In the genomic region with DNA sequence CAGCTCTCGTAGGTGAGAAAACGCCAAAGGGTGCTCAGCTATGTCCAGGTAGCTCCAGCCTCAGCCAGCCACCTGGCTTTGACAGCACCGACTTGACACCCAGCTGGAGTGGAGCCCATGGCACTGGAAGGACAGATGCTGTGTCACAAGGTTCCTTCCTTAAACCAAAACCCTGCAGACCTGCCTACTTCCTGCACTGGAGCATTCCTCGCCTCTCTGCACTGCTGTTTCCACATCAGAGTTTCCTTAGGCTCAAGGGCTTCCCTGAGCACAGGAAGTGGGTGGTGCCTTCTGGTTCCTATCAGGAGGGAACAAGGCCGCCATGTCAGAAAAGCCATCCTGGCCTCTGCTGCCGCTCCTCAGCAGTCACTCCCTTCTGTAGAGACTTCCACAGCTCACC, we compare ENCODE assay signal across 9 mouse cellular contexts. TPM values are rescaled to one million over a fixed set of nuclear protein-coding genes. Genes with fewer than 3 reads are reported as not detected.
DNase-seq lines count a peak whose midpoint lies in the region; ATAC-seq and TF ChIP-seq lines count a peak whose summit lies in the region.
"Had no signal": no experiment of that assay in that cellular context is flagged by ENCODE, and none has a peak within 500 bp of the region (broad histone marks: within the 10 kb centered on the region; RNA-seq: fewer than 3 reads in every experiment).

No protein-coding gene starts in this region.

- ATAC-seq in kidney, postnatal 0 days (replicated peaks; ENCODE audit: low FRiP score, low read depth): no peak
- ATAC-seq in midbrain, postnatal 0 days (ENCODE audit: low FRiP score): no peak
- ATAC-seq: Patski had no signal

- no peak for DNase-seq in left cerebral cortex, adult 2 months (ENCODE audit: extremely low spot score in 1 of 2, low spot score in 2 of 2)
- no peak for DNase-seq in left cerebral cortex, postnatal 36 days (ENCODE audit: low spot score in 2 of 2)
- peak; percentile 99 for DNase-seq in heart, adult 11 months
- DNase-seq in kidney, postnatal 0 days (ENCODE audit: low spot score): peak; percentile 72
- peak; percentile 45 for DNase-seq in naive thymus-derived CD4-positive, alpha-beta T cell, adult 2 months (ENCODE audit: low read depth)
- DNase-seq in embryo, embryonic 10.5 days (ENCODE audit: low spot score): no peak
- no peak for DNase-seq in midbrain, postnatal 0 days (ENCODE audit: low spot score)
- no peak for DNase-seq in left cerebral cortex, postnatal 14 days (ENCODE audit: low spot score in 2 of 2)

- peak overlapping the region; percentile 44; the same call in 1 of the 2 replicates for H3K27ac ChIP-seq in left cerebral cortex, adult 2 months
- H3K27ac ChIP-seq in kidney, postnatal 0 days: peak overlapping the region; percentile 3; the same call in 1 of the 2 replicates
- no peak overlapping the region for H3K27ac ChIP-seq in midbrain, postnatal 0 days (ENCODE audit: low read depth, low read length)

- H3K4me3 ChIP-seq in left cerebral cortex, adult 2 months: no peak overlapping the region
- no peak overlapping the region for H3K4me3 ChIP-seq in kidney, postnatal 0 days (replicated peaks; ENCODE audit: low read depth, low read length)
- no peak overlapping the region for H3K4me3 ChIP-seq in midbrain, postnatal 0 days (ENCODE audit: low read depth, low read length)

- intact Hi-C loops in left cerebral cortex, adult 2 months (cut with DNase I): no loop called here
- intact Hi-C loops in left cerebral cortex, postnatal 36 days (cut with DNase I): no loop called here
- intact Hi-C loops in left cerebral cortex, postnatal 14 days (cut with DNase I): no loop called here

- no peak for TF ChIP-seq CTCF in left cerebral cortex, adult 2 months (IDR thresholded peaks at IDR 0.05)
- TF ChIP-seq CTCF in kidney, postnatal 0 days (IDR thresholded peaks at IDR 0.05; ENCODE audit: low read depth): no peak
- no peak for TF ChIP-seq CTCF in midbrain, postnatal 0 days (IDR thresholded peaks at IDR 0.05)

- H3K4me2 ChIP-seq in kidney, postnatal 0 days (ENCODE audit: low read length): no peak overlapping the region
- no peak overlapping the region for H3K4me2 ChIP-seq in midbrain, postnatal 0 days (ENCODE audit: low read depth, low read length, poor library complexity, severe bottlenecking)

- H3K27me3 ChIP-seq in kidney, postnatal 0 days (ENCODE audit: insufficient read depth, low read length): no peaks in the 10 kb centered on the region
- no peaks in the 10 kb centered on the region for H3K27me3 ChIP-seq in midbrain, postnatal 0 days (ENCODE audit: insufficient read depth, low read length)
- H3K27me3 ChIP-seq: Patski had no signal

- H3K9ac ChIP-seq in kidney, postnatal 0 days (ENCODE audit: low read depth, low read length): no peak overlapping the region
- H3K9ac ChIP-seq in midbrain, postnatal 0 days (replicated peaks; ENCODE audit: low read length, poor library complexity, severe bottlenecking): no peak overlapping the region

- H3K36me3 ChIP-seq in kidney, postnatal 0 days (ENCODE audit: insufficient read depth, low read length): no peaks in the 10 kb centered on the region
- H3K36me3 ChIP-seq in midbrain, postnatal 0 days (ENCODE audit: insufficient read depth, low read length): no peaks in the 10 kb centered on the region

- H3K9me3 ChIP-seq in kidney, postnatal 0 days (replicated peaks; ENCODE audit: low read length): no peaks in the 10 kb centered on the region
- no peaks in the 10 kb centered on the region for H3K9me3 ChIP-seq in midbrain, postnatal 0 days (ENCODE audit: low read length)

- WGBS in kidney, postnatal 0 days: 61% methylated on average over 6 of the region's 6 CpGs
- whole genome bisulfite sequencing in midbrain, postnatal 0 days: 88% methylated on average over 6 of the region's 6 CpGs

- peaks cover 19% of the 10 kb centered on the region; the same call in 1 of the 2 replicates for H3K4me1 ChIP-seq in kidney, postnatal 0 days (replicated peaks; ENCODE audit: insufficient read depth, low read length)
- peaks cover 7% of the 10 kb centered on the region; the same call in 1 of the 2 replicates for H3K4me1 ChIP-seq in midbrain, postnatal 0 days (ENCODE audit: insufficient read depth, low read length)

RNA-seq across cellular contexts. Expression of gene Sipa1l2, which starts 51.3 kb away (rescaled TPM):
- 10 to 100 TPM; 44.1 to 47.9 TPM for total RNA-seq in left cerebral cortex, adult 2 months (2021)
- 10 to 100 TPM; 39.6 to 42.0 TPM for total RNA-seq in left cerebral cortex, postnatal 36 days (2021)
- 8.2 and 9.4 TPM in 2 replicates for polyA plus RNA-seq in kidney, postnatal 0 days (2015; fragmentation: Nextera tagmentation; extraction: Ambion mirVana)
- 52.6 and 53.7 TPM in 2 replicates for total RNA-seq in midbrain, postnatal 0 days (2014; rRNA removed)
- polyA plus RNA-seq in midbrain, postnatal 0 days (2015; fragmentation: Nextera tagmentation; extraction: Ambion mirVana): 8.8 and 10.1 TPM in 2 replicates
- total RNA-seq in left cerebral cortex, postnatal 14 days (2021): 10 to 100 TPM; 37.7 to 41.5 TPM

Comparison
In these comparisons a context has a peak if more than half of its experiments do, and no peak if none do; other contexts are left out.
1. DNase-seq: peak in heart, adult 11 months (single experiment), kidney, postnatal 0 days (single experiment) and naive thymus-derived CD4-positive, alpha-beta T cell, adult 2 months (single experiment); none in left cerebral cortex, adult 2 months (0 of 2), left cerebral cortex, postnatal 36 days (0 of 2), embryo, embryonic 10.5 days (single experiment), midbrain, postnatal 0 days (single experiment) and left cerebral cortex, postnatal 14 days (0 of 2).